Mouse (Mus musculus) embryo, embryonic 11 days (tissue): ENCODE measurements at regions not wholly inside any gene's neighbourhood (a gene's known extent, or its start where the extent isn't known, plus 50 kb on each side); places are given as distances from the start of the nearest gene placed in this dataset.

ENCODE experiments used
- DNase-seq: peaks from one replicate; pipeline ENCODE4 v3.0.0-alpha.2; 2015

- DNase-seq = no peak
Observed at GRCm38 (mm10) chr13:99097606-99098545, 86.7 kb upstream of the Zfp366 start.

- DNase-seq = no peak
Observed at GRCm38 (mm10) chr13:99096837-99097236, 87.8 kb upstream of the Zfp366 start.

- no peak for DNase-seq
Observed at GRCm38 (mm10) chr13:99095006-99095405, 89.6 kb upstream of the Zfp366 start.

GRCm38 (mm10) chr13:99094221-99094620 lies 90.4 kb upstream of the Zfp366 start:
- no peak for DNase-seq

- DNase-seq = peak; percentile 89
Observed at GRCm38 (mm10) chr13:99093269-99093668, 91.4 kb upstream of the Zfp366 start.

GRCm38 (mm10) chr13:99092279-99092930 lies 92.2 kb upstream of the Zfp366 start:
- DNase-seq = peak; percentile 43

- no peak for DNase-seq
Observed at GRCm38 (mm10) chr13:99091562-99092278, 92.9 kb upstream of the Zfp366 start.

- DNase-seq = no peak
Observed at GRCm38 (mm10) chr13:99090361-99090760, 94.3 kb upstream of the Zfp366 start.

- DNase-seq = no peak
Observed at GRCm38 (mm10) chr13:99088285-99088684, 96.3 kb upstream of the Zfp366 start.

- DNase-seq = no peak
Observed at GRCm38 (mm10) chr13:99079331-99079761, 95.0 kb upstream of the 1700024P04Rik start.

- DNase-seq = no peak
Observed at GRCm38 (mm10) chr13:99078643-99079042, 94.3 kb upstream of the 1700024P04Rik start.

- no peak for DNase-seq
Observed at GRCm38 (mm10) chr13:99077039-99077749, 92.8 kb upstream of the 1700024P04Rik start.

GRCm38 (mm10) chr13:99075467-99075866 lies 91.1 kb upstream of the 1700024P04Rik start:
- no peak for DNase-seq

GRCm38 (mm10) chr13:99071821-99072414 lies 87.6 kb upstream of the 1700024P04Rik start:
- DNase-seq = no peak

GRCm38 (mm10) chr13:99071413-99071812 lies 87.0 kb upstream of the 1700024P04Rik start:
- DNase-seq = no peak

- DNase-seq = no peak
Observed at GRCm38 (mm10) chr13:99069767-99070166, 85.4 kb upstream of the 1700024P04Rik start.

- no peak for DNase-seq
Observed at GRCm38 (mm10) chr13:99067504-99067903, 83.1 kb upstream of the 1700024P04Rik start.

GRCm38 (mm10) chr13:99063431-99063830 lies 79.1 kb upstream of the 1700024P04Rik start:
- no peak for DNase-seq

GRCm38 (mm10) chr13:99062936-99063335 lies 78.6 kb upstream of the 1700024P04Rik start:
- no peak for DNase-seq

- DNase-seq = no peak
Observed at GRCm38 (mm10) chr13:99058131-99058970, 74.0 kb upstream of the 1700024P04Rik start.

GRCm38 (mm10) chr13:99057696-99058095 lies 73.3 kb upstream of the 1700024P04Rik start:
- no peak for DNase-seq
